Mouse (Mus musculus) neural tube, embryonic 10.5 days (tissue): ENCODE data around the gene Etv6.

Experiments used
- DNase-seq: peaks from one replicate; pipeline ENCODE4 v3.0.0-alpha.2; 2017; ENCODE audit warnings: low spot score; ENCODE audit errors: extremely low spot score

Gene Etv6

DNA sequence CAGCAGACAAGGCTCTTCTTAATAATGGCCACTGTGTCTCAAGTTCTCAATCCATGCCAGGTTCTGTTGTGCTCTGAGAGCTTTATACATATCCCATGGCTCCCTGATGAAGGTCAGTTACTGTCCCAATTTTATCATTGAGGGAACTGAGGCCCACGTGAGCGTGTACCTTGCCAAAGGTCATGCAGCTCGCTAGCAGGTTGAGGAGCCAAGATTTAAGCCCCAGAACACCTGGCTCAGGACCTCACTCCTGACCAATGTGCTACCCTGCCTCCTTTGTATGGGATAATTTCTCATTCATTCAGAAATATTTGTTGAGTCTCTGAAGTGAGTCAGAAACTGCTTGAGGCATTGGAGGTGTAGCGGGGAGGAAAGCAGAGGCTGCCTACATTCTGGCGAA, 170.8 kb downstream of the Etv6 start:
- DNase-seq: no peak

DNA sequence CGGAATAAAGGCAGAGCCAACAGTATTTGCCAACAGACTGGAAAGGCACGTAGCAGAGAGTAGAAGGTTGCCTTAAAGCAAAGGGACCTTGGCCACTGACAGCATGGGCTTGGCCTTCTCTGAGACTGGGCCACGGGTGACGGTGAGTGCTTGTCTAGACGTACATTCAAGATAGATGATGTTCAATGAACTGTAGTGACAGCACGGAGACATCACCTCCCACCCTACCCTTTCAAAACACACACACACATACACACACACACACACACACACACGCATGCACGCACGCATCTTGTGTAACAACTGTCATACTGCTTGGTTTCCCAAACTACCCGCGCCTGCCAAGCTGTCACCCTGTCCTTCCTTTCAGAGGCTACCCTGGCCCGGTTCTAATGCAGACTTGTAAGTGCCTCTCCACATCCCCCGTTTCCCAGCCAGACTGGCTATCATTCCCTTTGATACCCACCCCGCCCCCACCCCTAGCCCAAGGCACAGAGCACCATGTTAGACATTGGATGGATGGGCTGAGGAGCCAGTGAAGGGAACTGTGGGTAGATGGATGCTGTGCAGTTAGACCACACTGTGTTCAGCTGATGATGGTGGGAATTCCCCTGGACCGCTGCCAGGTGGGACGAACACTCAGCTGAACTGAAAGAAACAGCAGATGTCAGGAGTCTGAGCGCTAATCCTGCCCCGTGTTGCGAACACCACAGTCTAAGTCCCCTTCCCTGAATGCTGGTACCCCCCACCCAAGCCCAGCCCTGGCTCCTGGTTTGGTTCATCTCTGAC, 172.1 kb downstream of the Etv6 start:
- DNase-seq: no peak

DNA sequence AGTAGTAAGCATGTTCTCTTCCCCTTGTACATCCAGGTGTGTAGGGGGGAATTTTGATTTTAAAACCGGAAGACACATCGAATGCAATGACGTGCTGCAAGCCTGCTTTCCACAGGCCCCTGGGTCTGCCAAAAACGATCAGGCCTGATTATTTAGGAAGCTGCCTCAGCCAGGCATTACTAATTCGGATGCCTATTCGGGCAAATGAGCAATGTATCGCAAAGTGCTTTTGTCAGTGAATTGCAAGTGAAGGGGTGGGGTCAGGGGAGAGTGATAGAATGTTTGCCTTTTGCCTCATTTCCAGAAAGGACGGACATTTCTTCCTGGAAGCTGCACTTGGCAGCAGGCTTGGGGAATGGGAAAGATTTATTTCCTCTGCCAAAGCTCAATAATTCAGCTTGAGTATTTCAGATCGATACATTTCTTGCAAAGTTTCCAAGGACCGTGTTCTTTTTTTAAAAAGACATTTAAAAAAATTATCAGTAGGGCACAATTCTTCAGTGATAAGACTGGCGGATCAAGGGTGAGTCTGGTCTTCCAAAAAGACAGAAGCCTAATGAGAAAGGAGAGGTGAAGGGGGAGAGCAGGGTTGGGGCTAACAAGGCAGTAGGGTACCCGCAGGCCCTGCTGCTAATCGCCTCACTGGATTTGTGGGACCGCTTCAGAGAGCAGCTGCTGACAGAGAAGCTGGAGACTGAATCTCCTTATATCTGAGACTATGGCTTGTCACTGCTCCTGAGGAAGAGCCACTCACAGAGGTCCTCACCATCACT, 172.9 kb downstream of the Etv6 start:
- no peak for DNase-seq

DNA sequence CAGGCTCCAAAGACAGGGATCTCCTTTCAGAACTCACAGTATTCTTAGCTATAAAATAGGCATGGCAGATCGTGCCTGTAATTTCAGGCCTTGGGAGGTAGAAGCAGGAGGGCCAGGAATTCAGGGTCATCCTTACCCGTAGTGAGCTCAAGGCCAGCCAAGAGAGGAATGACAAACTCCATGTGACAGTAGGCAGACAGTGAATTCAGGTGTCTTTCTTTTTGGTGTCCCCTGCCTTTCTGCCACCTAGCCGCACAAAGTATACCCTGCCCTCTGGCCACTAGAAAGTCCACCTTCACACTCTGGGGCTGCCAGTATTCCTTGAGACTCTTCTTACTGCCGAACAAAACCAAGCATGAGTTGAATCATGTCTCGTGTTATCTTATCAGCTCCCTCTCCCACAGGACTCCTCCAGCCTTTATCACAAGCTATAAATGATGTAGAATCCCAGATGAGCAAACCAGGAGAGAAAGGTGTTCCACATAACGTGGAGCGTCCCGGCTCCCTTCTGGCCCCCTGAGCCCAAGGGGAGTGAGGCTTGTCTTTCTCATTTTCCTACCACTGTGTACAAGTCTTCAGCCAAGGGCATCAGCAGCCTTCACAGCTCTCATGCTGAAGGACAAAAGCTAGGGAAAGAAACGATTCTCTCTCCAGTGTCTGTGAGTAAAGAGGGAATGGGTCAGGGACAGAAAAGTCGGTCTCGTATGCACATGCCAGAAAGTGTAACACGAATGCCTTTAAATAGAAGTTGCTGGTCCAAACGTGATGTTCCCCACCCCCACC, 175.4 kb downstream of the Etv6 start:
- DNase-seq: no peak

DNA sequence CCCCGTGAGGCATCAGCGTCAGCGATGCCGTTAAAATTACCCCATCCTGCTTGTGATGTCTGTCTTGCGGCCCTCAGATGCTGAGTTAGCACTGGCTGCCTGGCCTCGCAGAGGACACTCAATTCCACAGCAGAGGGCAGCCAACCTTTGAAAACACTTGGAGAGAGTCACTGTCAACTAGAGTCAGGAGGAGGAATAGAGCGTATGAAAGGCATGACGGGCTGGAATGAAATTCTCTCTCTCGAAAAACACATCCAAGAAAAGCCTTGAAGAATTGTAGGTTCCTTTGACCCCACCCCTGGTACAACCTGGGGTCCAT, 175.9 kb downstream of the Etv6 start:
- no peak for DNase-seq

DNA sequence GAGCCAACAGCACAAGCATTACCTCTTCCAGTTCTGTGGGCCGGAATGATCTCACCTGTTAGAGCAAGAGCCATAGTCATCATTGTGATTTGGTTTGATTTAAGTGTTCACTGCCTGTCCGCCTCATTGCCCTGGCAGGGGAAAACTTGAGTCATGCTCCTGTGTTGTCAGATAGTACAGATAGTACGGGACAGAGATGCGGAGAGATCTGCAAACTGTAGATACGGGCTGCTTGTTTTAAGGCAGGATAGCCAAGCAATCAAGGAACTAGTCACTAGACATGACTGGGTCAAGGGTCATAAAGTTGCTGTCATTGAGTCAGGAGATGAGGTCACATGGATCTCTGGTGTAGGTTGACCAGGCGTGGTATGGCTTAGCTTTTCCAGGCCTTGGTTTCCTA, 182.2 kb downstream of the Etv6 start:
- no peak for DNase-seq

DNA sequence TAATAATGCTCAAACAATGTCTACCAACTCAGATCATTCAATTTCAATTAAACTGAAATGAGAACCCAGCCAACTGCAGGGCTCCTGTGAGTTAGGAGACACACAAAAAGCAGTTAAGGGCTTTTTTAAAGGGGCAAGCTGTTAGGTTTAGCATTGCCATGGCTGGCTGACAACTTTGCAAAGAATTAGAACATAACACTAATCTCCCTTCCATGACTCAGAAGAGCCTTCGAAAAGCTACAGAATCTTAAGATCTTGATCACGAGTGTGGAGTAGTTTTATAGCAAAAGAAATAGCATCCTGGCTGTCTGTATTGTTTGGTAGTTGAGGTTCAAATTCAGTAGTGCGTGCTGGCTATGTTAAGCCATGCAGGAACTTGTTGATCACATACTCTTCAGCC, 182.9 kb downstream of the Etv6 start:
- DNase-seq: no peak

DNA sequence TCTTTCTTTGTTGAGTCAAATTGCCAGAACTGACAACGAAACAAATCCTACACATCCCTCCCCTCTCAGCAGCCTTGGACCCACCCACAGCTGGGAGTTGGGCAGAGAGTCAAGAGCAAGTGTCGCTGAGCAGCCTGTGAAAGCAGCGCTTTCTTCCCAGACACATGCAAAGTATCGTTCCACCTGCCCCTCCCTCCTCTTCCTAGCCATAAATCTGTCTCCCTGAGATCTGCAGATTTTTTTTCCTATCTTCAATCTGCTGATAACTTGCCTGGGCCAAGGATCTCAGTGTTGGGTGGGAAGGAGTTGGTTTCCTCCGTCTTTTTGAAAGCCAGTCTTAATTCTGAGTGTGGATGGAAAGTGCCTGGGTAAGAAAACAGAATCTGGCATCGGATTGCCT, 183.9 kb downstream of the Etv6 start:
- no peak for DNase-seq

DNA sequence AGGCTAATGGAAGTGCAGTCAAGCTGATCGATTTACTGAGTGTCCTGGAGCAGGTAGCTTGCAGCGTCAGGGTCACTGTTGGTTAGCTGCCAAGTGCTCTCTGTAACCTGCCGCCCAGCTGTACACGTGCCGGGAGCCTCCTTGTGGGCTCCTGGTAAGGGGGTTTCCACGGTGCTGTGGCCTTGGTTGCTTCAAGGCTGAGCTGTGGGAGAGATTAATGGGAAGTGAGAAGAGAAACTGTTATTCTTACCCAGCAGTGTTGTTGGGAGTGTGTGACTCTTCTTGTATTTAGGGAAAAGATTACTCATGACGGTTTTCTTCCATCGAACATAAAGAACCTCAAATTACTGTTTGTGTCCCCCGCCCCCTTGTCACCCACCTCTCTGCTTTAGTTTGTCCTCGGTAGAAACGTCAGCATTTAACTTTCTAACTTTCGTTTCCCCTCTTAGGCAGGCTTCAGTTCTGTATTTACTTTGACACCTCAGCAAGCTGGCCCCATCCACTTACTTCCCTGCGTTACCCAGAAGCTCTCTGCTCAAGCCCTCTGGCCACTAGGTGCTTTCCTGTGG, 184.8 kb downstream of the Etv6 start:
- no peak for DNase-seq

DNA sequence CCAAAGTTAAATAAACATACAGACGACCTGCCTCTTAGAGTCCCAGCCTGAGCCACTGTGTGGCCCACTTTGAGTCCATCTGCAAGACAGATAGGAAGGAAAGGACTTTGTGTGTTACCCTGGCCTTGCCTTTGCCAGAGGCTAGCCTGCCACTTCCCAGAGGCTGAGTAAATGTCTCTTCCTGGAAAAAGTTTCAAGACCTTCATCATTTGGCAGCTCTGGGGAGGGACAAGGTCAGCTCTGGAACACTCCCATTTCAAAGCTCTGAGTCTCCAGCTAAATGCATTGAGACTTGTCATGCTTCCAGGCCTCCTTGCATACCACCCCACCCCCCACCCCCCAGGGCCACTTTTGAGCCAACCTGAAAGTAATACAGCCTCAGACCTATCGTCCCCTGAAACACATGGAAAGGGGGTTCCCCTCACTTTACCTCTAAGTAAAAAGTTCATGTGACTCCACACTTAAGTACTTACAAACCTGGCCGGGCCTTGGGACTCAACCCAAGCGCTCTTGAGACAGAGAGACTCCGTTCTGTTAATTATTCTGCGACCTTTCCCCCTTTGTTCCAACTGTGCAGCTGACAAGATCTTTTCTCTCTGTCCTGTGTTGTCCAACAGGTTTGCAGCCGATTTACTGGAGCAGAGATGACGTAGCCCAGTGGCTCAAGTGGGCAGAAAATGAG, 186.9 kb downstream of the Etv6 start:
- DNase-seq: no peak

DNA sequence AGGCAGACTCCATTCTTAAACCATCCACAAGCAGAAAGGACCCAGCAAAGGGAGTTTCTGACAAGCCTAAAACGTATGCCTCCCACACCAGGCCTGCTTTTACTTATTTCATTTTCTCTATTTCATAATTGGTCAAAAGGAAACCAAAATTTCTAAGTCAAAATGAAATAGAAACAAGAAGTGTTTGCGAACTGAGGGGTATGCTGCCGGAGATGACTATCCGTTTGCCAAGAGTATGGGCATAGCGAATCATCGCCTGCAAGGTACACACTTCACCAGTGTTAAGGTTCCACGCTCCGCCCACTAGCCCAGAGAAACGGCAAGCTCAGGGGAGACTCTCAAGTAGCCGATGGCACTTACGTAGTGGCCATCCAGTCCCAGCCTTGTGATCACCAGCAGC, 190.1 kb downstream of the Etv6 start:
- DNase-seq: no peak

DNA sequence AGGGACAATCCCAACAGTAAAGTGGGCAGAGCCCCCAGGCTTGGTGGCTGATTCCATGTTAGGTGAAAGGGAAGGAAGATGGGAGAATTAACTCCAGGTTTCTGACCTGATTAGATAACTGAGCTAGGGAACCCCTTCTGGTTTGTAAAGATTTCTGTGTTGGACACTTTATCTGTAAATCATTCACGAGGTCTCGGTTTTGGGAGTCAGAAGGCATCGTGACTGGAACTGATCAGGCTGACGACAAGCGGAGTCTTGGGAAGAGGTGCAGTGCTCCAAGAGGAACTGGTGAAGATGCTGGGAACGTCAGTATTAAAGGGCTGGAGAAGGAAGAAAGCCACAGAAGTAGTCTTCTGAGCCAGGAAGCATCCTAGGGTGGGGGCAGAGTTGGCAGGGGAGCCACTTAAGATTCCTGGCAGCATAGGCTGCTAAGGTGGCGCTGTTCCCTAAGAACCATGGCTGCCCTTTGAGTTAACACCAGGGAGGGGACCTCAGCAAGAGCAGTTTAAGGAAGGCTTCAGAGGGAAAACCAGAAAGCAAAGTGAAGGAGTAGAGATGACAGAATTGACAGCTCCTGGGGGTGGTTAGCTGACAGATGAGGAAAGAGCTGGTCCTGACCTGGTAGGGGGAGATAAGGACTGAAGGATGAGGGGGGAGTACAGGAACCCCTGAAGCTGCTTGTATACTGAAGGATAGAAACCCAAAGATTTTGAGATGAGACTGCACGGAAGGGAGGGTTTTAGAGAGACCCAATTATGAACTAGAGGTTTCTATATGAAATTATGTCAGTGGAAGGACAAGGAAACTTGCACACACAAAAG, 191.1 kb downstream of the Etv6 start:
- no peak for DNase-seq

DNA sequence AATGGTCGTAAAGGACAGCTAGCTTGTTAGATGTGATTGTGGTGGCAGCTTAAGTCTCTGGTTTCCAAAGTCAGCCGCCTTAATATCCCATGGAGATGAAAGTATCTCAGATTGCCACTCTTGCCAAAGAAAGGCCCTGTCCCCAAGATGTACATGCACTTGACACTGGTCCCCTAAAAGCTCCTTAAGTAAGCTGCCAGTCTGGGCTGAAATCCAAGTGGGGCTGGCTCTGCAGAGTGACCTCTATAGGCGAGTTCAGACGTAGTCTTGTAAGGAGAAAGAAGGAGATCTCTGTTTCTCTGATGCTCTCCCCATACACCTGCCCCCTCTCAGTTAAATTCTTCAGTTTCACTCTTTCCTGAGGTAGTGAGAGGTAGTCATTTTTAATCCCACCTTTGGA, 200.8 kb downstream of the Etv6 start:
- DNase-seq: no peak

DNA sequence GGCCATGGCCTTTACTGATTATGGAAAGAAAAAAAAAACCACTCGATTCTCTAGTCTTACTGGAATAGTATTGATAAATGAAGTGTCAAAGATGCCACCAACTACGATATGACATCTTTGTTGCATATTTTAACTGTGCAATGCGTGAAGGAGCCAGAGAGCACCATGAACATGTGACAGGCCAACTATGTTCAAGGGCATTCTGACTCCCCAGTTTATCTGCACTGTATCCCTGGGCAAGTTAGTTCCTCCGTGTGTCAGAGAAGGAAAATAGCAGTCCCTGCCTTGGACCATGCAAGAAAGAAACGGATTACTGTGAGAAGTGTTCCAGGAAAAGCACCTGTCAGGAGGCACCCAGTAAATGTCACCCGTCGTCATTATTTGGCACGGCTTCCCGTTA, 203.0 kb downstream of the Etv6 start:
- no peak for DNase-seq

DNA sequence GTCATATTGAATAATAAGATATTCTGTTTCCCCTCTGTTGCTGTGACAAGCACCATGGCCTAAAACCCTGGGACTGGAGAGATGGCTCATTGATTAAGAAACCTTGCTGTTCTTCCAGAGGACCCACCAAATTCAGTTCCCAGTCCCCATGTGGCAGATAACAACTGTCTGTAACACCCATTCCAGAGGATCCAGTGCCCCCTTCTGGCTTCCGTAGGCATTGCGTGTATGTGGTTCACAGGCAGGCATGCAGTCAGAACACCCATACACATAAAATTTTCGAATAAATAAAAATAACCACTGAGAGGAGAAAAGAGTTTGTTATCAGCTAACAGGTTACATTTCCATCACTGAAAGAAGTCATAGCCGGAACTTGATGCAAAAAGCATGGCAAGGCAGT, 205.5 kb downstream of the Etv6 start:
- DNase-seq: no peak

DNA sequence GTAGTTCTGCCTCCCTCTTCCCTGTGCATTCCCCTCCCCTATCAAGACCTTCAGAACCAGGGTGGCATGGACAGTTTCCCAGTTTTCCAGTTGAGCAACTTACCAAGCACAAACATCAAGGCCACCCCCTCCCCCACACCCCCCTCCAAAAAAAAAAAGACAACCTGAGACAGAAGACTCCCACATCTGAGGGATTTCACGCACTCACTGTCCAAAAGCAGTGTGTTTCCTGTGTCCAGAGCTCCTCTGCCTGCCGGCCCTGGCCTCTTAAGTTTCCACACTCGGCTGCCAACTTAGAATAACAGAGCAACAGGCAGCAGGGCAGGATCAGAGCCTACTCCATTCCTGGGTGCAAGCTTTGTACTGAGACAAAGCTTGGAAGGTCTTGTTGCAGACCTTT, 207.6 kb downstream of the Etv6 start:
- no peak for DNase-seq

DNA sequence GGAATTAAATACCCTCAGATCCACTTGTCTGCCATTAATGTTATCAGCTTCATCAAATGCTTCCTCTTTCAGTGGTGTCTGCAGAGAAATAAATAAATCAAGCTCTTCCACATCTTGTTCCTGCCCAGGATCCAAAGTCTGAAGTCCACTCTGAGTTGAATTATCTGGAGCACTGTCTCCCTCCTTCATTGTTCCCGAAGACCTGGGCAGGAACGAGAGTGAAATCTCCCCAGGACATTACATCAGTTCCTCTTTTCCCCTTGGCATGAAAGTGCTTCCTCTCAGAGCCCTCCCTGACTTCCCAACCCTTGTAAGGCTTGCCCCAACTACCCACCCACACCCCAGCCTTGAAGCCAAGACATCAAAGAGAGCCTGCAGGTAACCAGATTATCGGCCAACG, 208.0 kb downstream of the Etv6 start:
- DNase-seq: no peak

DNA sequence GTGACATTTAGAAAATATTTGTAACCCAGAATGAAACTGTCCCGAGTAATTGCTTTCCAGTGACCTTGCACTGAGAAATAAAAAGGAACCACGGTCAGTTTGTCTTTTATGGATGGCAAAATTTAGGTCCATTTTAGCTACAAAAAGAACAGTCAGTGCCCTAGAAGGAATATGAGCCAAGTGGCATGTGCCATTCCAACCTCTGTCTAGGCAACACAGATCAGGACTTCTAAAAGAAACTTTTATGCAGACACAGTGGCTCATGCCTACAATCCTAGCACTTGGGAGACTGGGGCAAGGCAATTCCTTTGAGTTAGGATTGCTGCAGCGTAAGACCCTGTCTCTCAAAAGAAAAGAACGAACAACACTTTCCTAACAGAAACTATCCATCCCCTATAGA, 208.6 kb downstream of the Etv6 start:
- DNase-seq: no peak

DNA sequence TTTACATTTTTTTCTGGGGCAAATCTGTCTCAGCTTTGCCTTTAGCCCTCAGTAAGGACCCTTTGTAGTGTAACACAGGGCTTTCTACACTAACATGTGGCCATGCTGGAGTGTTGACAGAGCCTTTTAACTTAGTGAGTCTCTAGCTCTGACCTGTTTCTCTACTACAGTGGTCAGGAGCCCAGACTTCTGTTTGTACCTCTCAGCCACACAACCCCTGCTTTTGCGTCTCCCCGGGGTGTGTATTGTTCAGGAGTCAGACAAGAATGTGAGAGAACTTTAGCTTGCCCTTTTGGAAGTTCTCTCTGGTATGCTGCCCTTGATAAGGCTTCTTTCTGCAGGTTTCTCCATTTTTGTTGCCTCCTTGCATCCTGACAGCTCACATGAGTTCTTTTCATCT, 210.6 kb downstream of the Etv6 start:
- DNase-seq: no peak

DNA sequence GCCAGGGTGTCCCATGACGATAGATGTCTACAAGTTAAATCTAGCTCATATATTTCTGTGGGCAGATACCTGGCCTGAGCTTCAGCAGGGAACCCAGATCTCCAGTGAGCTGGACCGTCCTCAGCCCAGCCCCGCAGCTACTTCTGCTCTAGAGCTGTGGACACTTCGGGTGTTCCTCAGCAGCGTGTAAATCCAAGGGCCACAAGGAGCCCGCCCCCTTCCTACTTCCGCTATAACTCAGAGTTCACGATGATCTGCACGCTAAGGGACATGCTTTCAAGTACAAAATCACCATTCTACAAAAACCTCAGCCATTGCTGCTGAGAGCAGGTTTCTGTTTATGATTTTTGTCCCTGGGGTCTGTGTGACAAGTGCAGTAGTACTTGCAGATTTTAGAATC, 211.8 kb downstream of the Etv6 start:
- DNase-seq: no peak

DNA sequence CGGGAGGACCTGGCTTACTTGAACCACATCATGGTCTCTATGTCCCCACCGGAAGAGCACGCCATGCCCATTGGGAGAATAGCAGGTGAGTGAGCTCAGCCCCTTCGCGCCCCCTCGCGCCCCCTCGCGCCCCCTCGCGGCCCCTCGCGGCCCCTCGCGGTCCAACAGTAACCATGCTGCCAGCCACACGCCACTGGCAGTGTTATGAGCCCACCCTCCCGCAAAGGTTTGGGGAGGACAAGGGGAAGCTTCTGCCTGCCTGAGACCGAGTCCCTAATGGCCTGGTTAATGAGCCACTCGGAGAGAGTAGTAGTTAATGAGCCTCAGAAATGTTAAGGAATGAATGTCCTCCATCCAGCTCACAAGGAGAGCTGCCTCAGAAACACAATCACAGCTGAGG, 213.2 kb downstream of the Etv6 start:
- DNase-seq: no peak
